Mouse (Mus musculus) urinary bladder, postnatal 36 days (tissue): ENCODE measurements at regions not wholly inside any gene's neighbourhood (a gene's known extent, or its start where the extent isn't known, plus 50 kb on each side); places are given as distances from the start of the nearest gene placed in this dataset.
A peak's percentile ranks its signal among the peaks of the same experiment; 100 is the strongest.

Experiments
- DNase-seq, 2 experiments: peaks; one replicate each; pipeline ENCODE4 v3.0.0; 2022; ENCODE audit warnings: low spot score in 2 of 2, mixed read lengths in 1 of 2

DNA sequence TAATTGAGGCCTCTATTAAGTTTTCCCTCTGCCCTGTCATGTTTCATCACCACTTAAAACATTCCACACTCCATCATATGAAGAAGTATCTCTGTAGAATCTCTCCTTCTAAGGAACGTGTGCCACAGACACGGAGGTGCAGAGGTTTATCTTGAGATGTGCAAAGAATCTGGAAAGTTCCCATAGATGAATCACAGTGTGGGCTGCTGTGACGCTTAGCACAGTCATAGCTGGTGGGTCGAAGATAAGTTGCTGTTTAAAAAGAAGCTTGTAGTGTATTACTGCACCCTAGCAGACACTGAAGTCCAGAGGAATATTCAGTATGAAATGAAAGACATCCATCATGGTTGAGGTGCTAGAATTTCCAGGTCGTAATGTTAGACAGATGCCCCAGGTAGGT, 179.9 kb upstream of the 4930583I09Rik start:
- DNase-seq, result no peak

DNA sequence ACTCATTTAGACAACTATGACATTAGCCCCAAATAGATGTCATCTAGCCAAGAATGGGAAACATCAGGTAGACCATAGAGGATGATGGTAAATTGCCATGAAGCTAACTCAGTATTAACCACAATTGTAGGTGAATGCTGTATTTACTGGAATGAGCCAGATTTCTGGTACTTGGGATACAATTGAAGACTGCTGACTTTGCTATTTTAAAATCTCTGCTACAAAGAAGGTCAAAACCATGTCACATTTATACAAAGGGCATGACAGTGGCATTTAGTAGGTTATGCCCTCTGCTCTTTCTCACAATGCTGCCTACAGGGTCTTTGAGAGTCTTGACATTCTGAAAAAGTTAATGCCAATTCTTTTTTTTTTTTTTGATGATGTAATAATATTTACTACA, 178.8 kb upstream of the 4930583I09Rik start:
- DNase-seq, result no peak

DNA sequence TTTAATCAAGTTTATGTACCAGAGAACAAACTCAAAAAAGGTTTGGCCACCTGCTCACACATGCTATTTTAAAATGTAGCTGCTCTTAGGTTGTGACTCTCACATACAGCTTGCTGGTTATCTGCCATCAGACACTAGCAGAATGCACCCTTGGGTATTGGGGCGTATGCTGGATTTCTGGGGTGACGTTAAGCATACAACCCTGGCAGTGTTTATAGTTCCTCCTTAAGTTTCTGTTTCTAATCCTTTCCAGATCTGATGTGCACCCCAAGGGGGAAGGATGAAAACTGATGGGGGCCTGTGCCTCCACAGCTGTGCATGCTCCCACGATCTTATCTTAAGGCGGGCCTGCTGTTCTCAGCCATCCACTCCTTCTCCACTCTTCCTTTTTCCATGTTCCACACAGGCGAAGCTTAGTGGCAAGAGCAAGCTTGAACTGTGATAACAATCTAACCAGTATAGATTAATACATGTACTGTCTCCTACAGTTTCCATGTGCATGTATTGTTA, 164.8 kb upstream of the 4930583I09Rik start:
- peak in 1 of 2 experiments; percentile 0 for DNase-seq

GRCm38 (mm10) chr17:64994483-64994882, 158.6 kb upstream of the 4930583I09Rik start:
- no peak for DNase-seq

- no peak for DNase-seq
Measured at GRCm38 (mm10) chr17:64991262-64991661, 155.4 kb upstream of the 4930583I09Rik start.

DNA sequence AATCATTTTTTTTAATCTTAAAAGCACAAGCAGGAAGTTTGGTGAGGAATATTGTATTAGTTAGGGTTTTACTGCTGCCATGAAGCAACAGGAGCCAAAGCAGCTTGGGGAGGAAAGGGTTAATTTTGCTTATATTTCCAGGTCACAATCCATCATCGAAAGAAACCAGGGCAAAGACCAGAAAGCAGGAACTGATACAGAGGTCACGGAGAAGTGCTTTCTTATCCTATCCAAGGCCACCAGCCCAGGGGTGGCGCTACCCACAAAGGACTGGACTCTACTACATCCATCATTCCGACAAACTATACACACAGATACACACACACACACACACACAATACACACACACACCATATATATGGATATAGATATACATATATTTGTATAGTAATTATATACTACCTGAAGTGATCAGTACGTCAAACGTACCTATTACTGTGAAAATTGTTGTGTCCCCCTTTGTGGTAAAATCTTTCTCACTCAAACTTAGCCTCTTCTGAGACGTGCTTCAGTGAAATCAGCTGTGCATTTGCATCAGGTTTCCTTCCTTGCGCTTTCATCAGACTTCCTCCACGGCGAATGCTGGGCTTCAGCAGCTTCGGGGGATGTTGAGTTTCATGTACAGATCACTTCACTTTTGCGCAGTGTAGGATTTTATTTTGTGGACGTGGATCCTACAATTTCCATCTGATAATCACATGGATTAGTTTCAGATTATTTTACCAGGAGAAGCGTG, 148.6 kb upstream of the 4930583I09Rik start:
- no peak for DNase-seq

DNA sequence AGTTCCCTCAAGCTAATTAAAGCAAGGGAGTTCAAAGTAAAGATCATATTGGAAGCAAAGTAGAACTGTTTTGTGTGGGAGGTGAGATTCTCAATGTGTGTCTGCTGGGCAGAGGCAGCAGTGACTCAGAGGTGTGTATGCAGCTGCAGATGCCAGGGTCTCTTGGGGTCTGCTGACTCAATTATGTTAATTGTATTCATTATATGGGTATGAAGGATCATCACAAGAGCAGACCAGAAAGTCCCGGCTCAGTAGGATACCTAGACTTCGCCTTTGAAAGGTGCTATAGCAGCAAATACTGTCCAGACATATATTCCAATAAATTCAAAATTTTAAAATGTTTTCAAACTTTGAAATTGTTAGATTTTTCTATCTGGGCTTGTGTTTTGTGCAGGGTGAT, 147.6 kb upstream of the 4930583I09Rik start:
- no peak for DNase-seq

DNA sequence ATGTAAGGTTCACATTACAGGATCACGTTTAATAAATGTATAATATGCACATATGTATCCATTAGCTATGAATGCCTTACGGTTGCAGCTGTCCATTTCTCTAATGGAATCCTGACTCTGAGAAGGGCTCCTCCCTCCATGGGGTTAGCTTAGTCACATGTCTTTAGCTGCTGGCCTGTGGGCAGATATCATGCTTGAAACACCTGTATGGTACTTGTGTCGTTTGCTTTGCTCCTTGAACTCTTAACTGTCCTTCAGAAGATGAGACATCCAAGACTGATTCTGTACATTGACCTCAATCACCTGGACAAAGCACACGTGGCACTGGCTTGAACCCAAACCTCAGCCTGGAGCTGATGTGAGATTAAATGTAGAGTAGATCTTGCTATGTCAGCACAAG, 128.3 kb upstream of the 4930583I09Rik start:
- no peak for DNase-seq

GRCm38 (mm10) chr17:64961887-64962286, 126.0 kb upstream of the 4930583I09Rik start:
- no peak for DNase-seq

- DNase-seq, result no peak
Measured at GRCm38 (mm10) chr17:64957495-64957894, 121.6 kb upstream of the 4930583I09Rik start.

GRCm38 (mm10) chr17:64956506-64956905, 120.6 kb upstream of the 4930583I09Rik start:
- no peak for DNase-seq

- no peak for DNase-seq
Measured at GRCm38 (mm10) chr17:64953275-64953674, 117.4 kb upstream of the 4930583I09Rik start.

- no peak for DNase-seq
Measured at GRCm38 (mm10) chr17:64951625-64951940, 115.7 kb upstream of the 4930583I09Rik start.

DNA sequence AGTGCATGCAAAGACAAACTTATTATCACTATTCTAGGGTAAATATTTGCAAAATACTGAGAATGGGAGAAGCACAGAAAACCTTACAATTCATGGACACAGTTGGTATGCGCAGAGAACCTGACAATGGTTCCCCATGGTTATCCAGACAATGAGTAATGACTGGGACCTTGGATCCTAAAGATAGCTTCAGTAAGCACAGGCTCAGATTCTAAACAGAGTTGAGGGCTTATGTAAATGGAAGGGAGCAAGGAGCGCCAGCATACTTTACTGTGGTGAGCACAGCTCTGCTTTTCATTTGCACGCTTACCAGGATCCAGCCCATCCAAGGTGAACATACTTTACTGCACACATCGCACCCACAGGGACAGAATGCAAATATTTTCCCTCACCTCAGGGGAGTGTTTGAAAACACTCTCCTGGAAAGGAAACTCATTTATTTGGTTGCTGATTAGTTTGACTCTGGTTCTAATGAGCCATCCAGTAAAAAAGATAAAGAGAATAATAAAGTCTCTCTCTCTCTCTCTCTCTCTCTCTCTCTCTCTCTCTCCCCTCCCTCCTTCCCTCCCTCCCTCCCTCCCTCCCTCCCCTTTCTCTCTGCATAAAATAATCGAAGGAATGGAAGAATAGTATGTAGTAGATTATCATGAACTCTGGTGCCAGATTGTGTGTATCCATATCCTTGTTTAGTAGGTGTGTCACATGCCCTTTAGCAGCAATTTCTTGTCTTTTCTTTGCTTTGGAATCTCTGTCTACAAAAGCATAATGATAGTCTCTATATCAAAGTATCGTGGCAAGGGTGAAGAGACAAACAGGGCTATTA, 115.1 kb upstream of the 4930583I09Rik start:
- no peak for DNase-seq

DNA sequence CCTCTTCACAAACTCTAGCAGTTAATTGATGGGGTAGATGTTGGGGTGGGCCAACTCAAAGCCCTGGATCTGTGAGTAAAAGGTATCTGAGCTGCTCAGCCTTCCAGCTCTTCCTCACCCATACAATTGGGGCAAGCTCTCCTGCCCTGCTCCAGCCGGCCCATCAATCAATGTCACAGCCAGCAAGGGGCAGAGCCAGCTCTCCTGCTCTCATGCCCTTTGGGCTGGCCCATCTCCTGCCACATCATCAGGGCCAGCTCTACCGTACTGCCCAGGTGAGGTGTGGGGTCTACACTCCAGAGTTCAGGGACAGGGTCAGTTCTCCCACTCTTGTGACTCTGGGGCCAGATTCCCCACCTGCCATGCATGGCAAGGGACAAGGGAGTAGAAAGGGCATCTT, 107.3 kb upstream of the 4930583I09Rik start:
- no peak for DNase-seq

- DNase-seq, result no peak
Measured at GRCm38 (mm10) chr17:64941555-64941954, 105.7 kb upstream of the 4930583I09Rik start.

DNA sequence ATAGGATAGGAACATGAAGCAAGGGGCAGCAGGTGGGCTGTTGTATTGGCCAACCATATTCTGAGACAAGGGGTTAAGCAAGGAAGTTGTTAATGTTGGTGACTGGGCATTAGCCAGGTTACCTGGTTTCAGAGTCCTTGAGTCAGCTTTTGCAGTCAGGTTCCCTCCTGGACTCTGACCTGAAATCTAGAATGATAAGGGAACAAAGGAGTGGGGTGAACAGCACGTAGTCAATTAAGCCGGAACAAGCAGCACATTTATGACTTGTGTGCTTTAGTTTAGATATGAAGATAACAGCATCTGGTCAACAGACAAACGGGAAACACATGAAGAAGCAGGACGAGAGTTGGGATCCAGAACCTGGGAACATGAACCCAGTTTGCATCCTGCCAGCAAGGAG, 99.8 kb upstream of the 4930583I09Rik start:
- no peak for DNase-seq

DNA sequence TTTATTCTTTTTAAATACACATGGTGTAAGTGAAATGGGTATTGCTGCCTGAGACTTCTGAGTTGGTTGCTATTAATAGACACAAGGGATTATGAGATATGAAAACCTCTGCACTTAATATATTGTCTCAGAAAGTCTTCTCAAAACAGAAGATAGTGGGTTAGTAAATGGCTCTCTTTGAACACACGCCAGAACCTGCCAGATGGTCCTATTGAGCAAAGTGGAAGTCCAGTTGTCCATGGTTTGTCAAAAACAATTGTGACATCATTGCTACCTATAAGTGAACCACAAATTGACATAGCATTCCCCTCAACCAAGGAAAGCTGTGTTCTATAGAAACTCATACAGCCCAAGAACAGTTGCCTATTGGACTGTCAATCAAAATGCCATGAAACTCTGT, 98.5 kb upstream of the 4930583I09Rik start:
- no peak for DNase-seq

- no peak for DNase-seq
Measured at GRCm38 (mm10) chr17:64930816-64931428, 95.1 kb upstream of the 4930583I09Rik start.

GRCm38 (mm10) chr17:64923762-64924161, 87.9 kb upstream of the 4930583I09Rik start:
- no peak for DNase-seq

- DNase-seq, result no peak
Measured at GRCm38 (mm10) chr17:64922235-64922634, 86.4 kb upstream of the 4930583I09Rik start.

GRCm38 (mm10) chr17:64920236-64920635, 84.4 kb upstream of the 4930583I09Rik start:
- DNase-seq, result no peak

GRCm38 (mm10) chr17:64917830-64918229, 82.0 kb upstream of the 4930583I09Rik start:
- no peak for DNase-seq
